Mouse (Mus musculus) liver, adult 2 months (tissue): Measurements from ENCODE around the gene Fhad1. TPM values are rescaled to one million over a fixed set of nuclear protein-coding genes. Genes with fewer than 3 reads are reported as not detected.

Source experiments
- DNase-seq: peaks from one replicate; pipeline ENCODE4 v3.0.0-alpha.2; 2011; ENCODE audit warnings: low read depth, low spot score; ENCODE audit errors: extremely low read depth
- H3K27ac ChIP-seq: fragments of 200-500 bp; replicated peaks from 2 replicates; pipeline ENCODE4 v1.5.1; 2012; ENCODE audit warnings: low read depth, mild to moderate bottlenecking, control low read depth, inconsistent platforms, low read length; ENCODE audit not compliant: insufficient read depth
- H3K27me3 ChIP-seq: fragments of 200-500 bp; 2 replicates; pipeline ENCODE4 v1.6.1; 2012; ENCODE audit warnings: mild to moderate bottlenecking, moderate library complexity, low read length, inconsistent platforms; ENCODE audit not compliant: control insufficient read depth, insufficient read depth
- H3K36me3 ChIP-seq: fragments of 200-500 bp; 2 replicates; pipeline ENCODE4 v1.6.1; 2012; ENCODE audit warnings: low read length, inconsistent platforms; ENCODE audit not compliant: control insufficient read depth, insufficient read depth
- H3K4me1 ChIP-seq: fragments of 200-500 bp; 2 replicates; pipeline ENCODE4 v1.6.1; 2011; ENCODE audit warnings: low read length; ENCODE audit not compliant: control insufficient read depth, insufficient read depth
- H3K4me3 ChIP-seq: fragments of 200-500 bp; 2 replicates; pipeline ENCODE4 v1.5.1; 2011; ENCODE audit warnings: low read depth, mild to moderate bottlenecking, control low read depth, low read length, moderate library complexity; ENCODE audit not compliant: insufficient read depth
- H3K79me2 ChIP-seq: fragments of 200-500 bp; 2 replicates; pipeline ENCODE4 v1.6.1; 2012; ENCODE audit warnings: inconsistent platforms, mild to moderate bottlenecking, low read length, moderate library complexity; ENCODE audit not compliant: control insufficient read depth, insufficient read depth
- H3K9ac ChIP-seq: fragments of 200-500 bp; 2 replicates; pipeline ENCODE4 v1.6.1; 2012; ENCODE audit warnings: low read depth, mild to moderate bottlenecking, control low read depth, inconsistent platforms, low read length
- CTCF ChIP-seq: fragments of 200-500 bp; IDR thresholded peaks from 2 replicates; pipeline ENCODE4 v1.5.1; 2011; ENCODE audit warnings: low read depth, low read length, control low read depth
- POLR2A ChIP-seq: fragments of 200-500 bp; IDR thresholded peaks from 2 replicates; pipeline ENCODE4 v1.6.1; 2011; ENCODE audit warnings: low read length, control low read depth; ENCODE audit not compliant: insufficient read depth; ENCODE audit errors: extremely low read depth
- whole genome bisulfite sequencing: fragments of 180-500 bp; shearing (Covaris S2); methylation state at CpG from one replicate; pipeline ENCODE4 v1.1.7; 2018; 5-methylcytosine and 5-hydroxymethylcytosine counted together
- polyA plus RNA-seq: library from polyadenylated mRNA; depleted of rRNA; stranded (reverse); fragments of >200 nt; gene quantifications from 2 replicates; pipeline ENCODE4 v1.2.3, GENCODE M21; 2012
- total RNA-seq: library from RNA; depleted of rRNA; stranded (reverse); fragments of >200 nt; gene quantifications from 2 replicates; pipeline ENCODE4 v1.2.3, GENCODE M21; 2014

The Fhad1 gene
- total and polyA plus RNA-seq, 2 experiments, result 0.06 to 2.4 TPM

- Histone ChIP-seq H3K4me1 (peaks cover 42% of the 10 kb centered on the region), H3K9ac (no peak overlapping the region), H3K27me3 (no peaks in the 10 kb centered on the region), H3K27ac (peak overlapping the region; percentile 11), H3K4me3 (no peak overlapping the region), H3K36me3 (0 out of 2 replicates have a peak, but pooled peaks cover 2% of the 10 kb centered on the region), H3K79me2 (no peaks in the 10 kb centered on the region)
- DNase-seq, result no peak
- WGBS, result 35% methylated on average over 5 of the region's 5 CpGs
- TF ChIP-seq POLR2A, result no peak
- TF ChIP-seq CTCF, result no peak
Observed at GRCm38 (mm10) chr4:141862867-141863266, 152.0 kb downstream of the Fhad1 start.

GRCm38 (mm10) chr4:141861591-141862295, 153.1 kb downstream of the Fhad1 start:
- H3K79me2 ChIP-seq, result no peaks in the 10 kb centered on the region
- peaks cover 38% of the 10 kb centered on the region for H3K4me1 ChIP-seq
- no peak for TF ChIP-seq CTCF
- 67% methylated on average over 17 of the region's 17 CpGs for WGBS
- no peak overlapping the region for H3K9ac ChIP-seq
- peak overlapping the region; percentile 42 for H3K27ac ChIP-seq
- no peaks in the 10 kb centered on the region for H3K27me3 ChIP-seq
- H3K4me3 ChIP-seq, result no peak overlapping the region
- DNase-seq, result peak; percentile 84
- 0 out of 2 replicates have a peak, but pooled peaks cover 2% of the 10 kb centered on the region for H3K36me3 ChIP-seq

- Histone ChIP-seq H3K4me1 (peaks cover 28% of the 10 kb centered on the region), H3K9ac (no peak overlapping the region), H3K79me2 (no peaks in the 10 kb centered on the region), H3K4me3 (no peak overlapping the region), H3K27ac (no peak overlapping the region), H3K36me3 (0 out of 2 replicates have a peak, but pooled peaks cover 2% of the 10 kb centered on the region), H3K27me3 (no peaks in the 10 kb centered on the region)
- WGBS, result 86% methylated on average over 19 of the region's 19 CpGs
- no peak for TF ChIP-seq CTCF
- no peak for TF ChIP-seq POLR2A
- no peak for DNase-seq
Observed at GRCm38 (mm10) chr4:141860246-141860841, 154.5 kb downstream of the Fhad1 start.

GRCm38 (mm10) chr4:141859351-141859750, 155.5 kb downstream of the Fhad1 start:
- Histone ChIP-seq H3K27me3 (no peaks in the 10 kb centered on the region), H3K9ac (no peak overlapping the region), H3K27ac (no peak overlapping the region), H3K4me3 (no peak overlapping the region), H3K4me1 (peaks cover 23% of the 10 kb centered on the region), H3K36me3 (0 out of 2 replicates have a peak, but pooled peaks cover 2% of the 10 kb centered on the region), H3K79me2 (no peaks in the 10 kb centered on the region)
- no peak for DNase-seq
- TF ChIP-seq CTCF (no peak), POLR2A (no peak)
- 95% methylated on average over 14 of the region's 14 CpGs for WGBS

GRCm38 (mm10) chr4:141858501-141858900, 156.4 kb downstream of the Fhad1 start:
- Histone ChIP-seq H3K9ac (no peak overlapping the region), H3K27ac (peak overlapping the region; percentile 33; the same call in 1 of the 2 replicates), H3K4me3 (no peak overlapping the region), H3K79me2 (no peaks in the 10 kb centered on the region), H3K27me3 (no peaks in the 10 kb centered on the region), H3K36me3 (0 out of 2 replicates have a peak, but pooled peaks cover 2% of the 10 kb centered on the region), H3K4me1 (peaks cover 16% of the 10 kb centered on the region)
- peak; percentile 79 for DNase-seq
- no peak for TF ChIP-seq POLR2A
- no peak for TF ChIP-seq CTCF
- 58% methylated on average over 20 of the region's 20 CpGs for WGBS

- Histone ChIP-seq H3K36me3 (0 out of 2 replicates have a peak, but pooled peaks cover 2% of the 10 kb centered on the region), H3K4me1 (peaks cover 10% of the 10 kb centered on the region), H3K9ac (no peak overlapping the region), H3K27me3 (no peaks in the 10 kb centered on the region), H3K79me2 (no peaks in the 10 kb centered on the region), H3K27ac (no peak overlapping the region), H3K4me3 (no peak overlapping the region)
- 16% methylated on average over 10 of the region's 10 CpGs for WGBS
- peak; percentile 65 for DNase-seq
- TF ChIP-seq CTCF (peak; percentile 97), POLR2A (no peak)
Observed at GRCm38 (mm10) chr4:141857422-141857930, 157.4 kb downstream of the Fhad1 start.
